Mouse (Mus musculus): Measurements from ENCODE around the gene Tmem161a.

- TF ChIP-seq CTCF (IDR thresholded peaks at IDR 0.05; ENCODE audit: extremely low read depth, insufficient read length, insufficient replicate concordance, low read depth, low read length), result no peak
- no peak for TF ChIP-seq POLR2A (IDR thresholded peaks at IDR 0.05; ENCODE audit: low read depth, low read length)
Observed at GRCm38 (mm10) chr8:70124992-70125391, 47.2 kb upstream of the Tmem161a start.

All from small intestine, adult 2 months (tissue).